Mouse (Mus musculus): ENCODE results near the gene Slc22a2. TPM values are rescaled to one million over a fixed set of nuclear protein-coding genes. Genes with fewer than 3 reads are reported as not detected.

The Slc22a2 gene
- polyA plus RNA-seq, 1 experiment: 0.08 TPM

- TF ChIP-seq CTCF (IDR thresholded peaks at IDR 0.05; ENCODE audit: insufficient read depth, low read length) (no peak), POLR2A (IDR thresholded peaks at IDR 0.05; ENCODE audit: borderline replicate concordance, extremely low read depth, low read depth, low read length) (no peak)
- Histone ChIP-seq H3K4me3 (replicated peaks; ENCODE audit: extremely low read depth, low read depth, low read length) (no peak overlapping the region), H3K4me1 (ENCODE audit: control insufficient read depth, insufficient read depth, low read length) (no peaks in the 10 kb centered on the region)
- no peak for DNase-seq
- WGBS: 60% methylated on average over 11 of the region's 11 CpGs
Measured at GRCm38 (mm10) chr17:12586966-12587365, 3.0 kb downstream of the Slc22a2 start.

- WGBS: 72% methylated on average over 9 of the region's 9 CpGs
- Histone ChIP-seq H3K4me3 (replicated peaks; ENCODE audit: extremely low read depth, low read depth, low read length) (no peak overlapping the region), H3K4me1 (ENCODE audit: control insufficient read depth, insufficient read depth, low read length) (no peaks in the 10 kb centered on the region)
- no peak for TF ChIP-seq CTCF (IDR thresholded peaks at IDR 0.05; ENCODE audit: insufficient read depth, low read length)
- no peak for DNase-seq
Measured at GRCm38 (mm10) chr17:12588801-12589247, 4.9 kb downstream of the Slc22a2 start.

- WGBS: 91% methylated on average over 4 of the region's 4 CpGs
Measured at GRCm38 (mm10) chr17:12590911-12591625, 7.1 kb downstream of the Slc22a2 start.

GRCm38 (mm10) chr17:12595846-12596515, 12.0 kb downstream of the Slc22a2 start:
- no peak for DNase-seq
- no peak overlapping the region for H3K4me3 ChIP-seq (replicated peaks; ENCODE audit: extremely low read depth, low read depth, low read length)
- TF ChIP-seq POLR2A (IDR thresholded peaks at IDR 0.05; ENCODE audit: borderline replicate concordance, extremely low read depth, low read depth, low read length) (no peak), CTCF (IDR thresholded peaks at IDR 0.05; ENCODE audit: insufficient read depth, low read length) (no peak)
- 84% methylated on average over 13 of the region's 13 CpGs for WGBS
- H3K4me1 ChIP-seq (ENCODE audit: control insufficient read depth, insufficient read depth, low read length): no peaks in the 10 kb centered on the region

More at GRCm38 (mm10) chr17:12590911-12591625, 7.1 kb downstream of the Slc22a2 start:
- no peak for TF ChIP-seq POLR2A (IDR thresholded peaks at IDR 0.05; ENCODE audit: borderline replicate concordance, extremely low read depth, low read depth, low read length)
- TF ChIP-seq CTCF (IDR thresholded peaks at IDR 0.05; ENCODE audit: insufficient read depth, low read length): no peak
- Histone ChIP-seq H3K4me1 (ENCODE audit: control insufficient read depth, insufficient read depth, low read length) (no peaks in the 10 kb centered on the region), H3K4me3 (replicated peaks; ENCODE audit: extremely low read depth, low read depth, low read length) (no peak overlapping the region)
- no peak for DNase-seq

GRCm38 (mm10) chr17:12606634-12607033, 22.7 kb downstream of the Slc22a2 start:
- DNase-seq: no peak
- Histone ChIP-seq H3K4me1 (ENCODE audit: control insufficient read depth, insufficient read depth, low read length) (no peaks in the 10 kb centered on the region), H3K4me3 (replicated peaks; ENCODE audit: extremely low read depth, low read depth, low read length) (no peak overlapping the region)
- no peak for TF ChIP-seq POLR2A (IDR thresholded peaks at IDR 0.05; ENCODE audit: borderline replicate concordance, extremely low read depth, low read depth, low read length)
- no peak for TF ChIP-seq CTCF (IDR thresholded peaks at IDR 0.05; ENCODE audit: insufficient read depth, low read length)
- WGBS: 9% methylated on average over 1 of the region's 1 CpGs

GRCm38 (mm10) chr17:12607202-12607601, 23.3 kb downstream of the Slc22a2 start:
- TF ChIP-seq POLR2A (IDR thresholded peaks at IDR 0.05; ENCODE audit: borderline replicate concordance, extremely low read depth, low read depth, low read length) (no peak), CTCF (IDR thresholded peaks at IDR 0.05; ENCODE audit: insufficient read depth, low read length) (no peak)
- no peak overlapping the region for H3K4me3 ChIP-seq (replicated peaks; ENCODE audit: extremely low read depth, low read depth, low read length)
- DNase-seq: no peak
- H3K4me1 ChIP-seq (ENCODE audit: control insufficient read depth, insufficient read depth, low read length): no peaks in the 10 kb centered on the region

- TF ChIP-seq POLR2A (IDR thresholded peaks at IDR 0.05; ENCODE audit: borderline replicate concordance, extremely low read depth, low read depth, low read length) (no peak), CTCF (IDR thresholded peaks at IDR 0.05; ENCODE audit: insufficient read depth, low read length) (no peak)
- H3K4me1 ChIP-seq (ENCODE audit: control insufficient read depth, insufficient read depth, low read length): no peaks in the 10 kb centered on the region
- 78% methylated on average over 15 of the region's 15 CpGs for WGBS
- DNase-seq: no peak
- H3K4me3 ChIP-seq (replicated peaks; ENCODE audit: extremely low read depth, low read depth, low read length): no peak overlapping the region
Measured at GRCm38 (mm10) chr17:12614511-12615385, 30.8 kb downstream of the Slc22a2 start.

- WGBS: 29% methylated on average over 4 of the region's 4 CpGs
- DNase-seq: no peak
- H3K4me1 ChIP-seq (ENCODE audit: control insufficient read depth, insufficient read depth, low read length): no peaks in the 10 kb centered on the region
- TF ChIP-seq CTCF (IDR thresholded peaks at IDR 0.05; ENCODE audit: insufficient read depth, low read length) (no peak), POLR2A (IDR thresholded peaks at IDR 0.05; ENCODE audit: borderline replicate concordance, extremely low read depth, low read depth, low read length) (no peak)
- H3K4me3 ChIP-seq (replicated peaks; ENCODE audit: extremely low read depth, low read depth, low read length): no peak overlapping the region
Measured at GRCm38 (mm10) chr17:12615429-12615828, 31.5 kb downstream of the Slc22a2 start.

GRCm38 (mm10) chr17:12619641-12620040, 35.7 kb downstream of the Slc22a2 start:
- TF ChIP-seq CTCF (IDR thresholded peaks at IDR 0.05; ENCODE audit: insufficient read depth, low read length) (no peak), POLR2A (IDR thresholded peaks at IDR 0.05; ENCODE audit: borderline replicate concordance, extremely low read depth, low read depth, low read length) (no peak)
- WGBS: 72% methylated on average over 2 of the region's 2 CpGs
- DNase-seq: no peak

More at GRCm38 (mm10) chr17:12619641-12620040, 35.7 kb downstream of the Slc22a2 start:
- no peak overlapping the region for H3K4me3 ChIP-seq (replicated peaks; ENCODE audit: extremely low read depth, low read depth, low read length)
- H3K4me1 ChIP-seq (ENCODE audit: control insufficient read depth, insufficient read depth, low read length): no peaks in the 10 kb centered on the region
